Mouse (Mus musculus): ENCODE measurements around the gene Irf2bpl. TPM values are rescaled to one million over a fixed set of nuclear protein-coding genes. Genes with fewer than 3 reads are reported as not detected.
A peak's percentile ranks its signal among the peaks of the same experiment; 100 is the strongest.

The Irf2bpl gene
- polyA plus RNA-seq, 1 experiment from 2014 or later = 57.9 TPM

DNA sequence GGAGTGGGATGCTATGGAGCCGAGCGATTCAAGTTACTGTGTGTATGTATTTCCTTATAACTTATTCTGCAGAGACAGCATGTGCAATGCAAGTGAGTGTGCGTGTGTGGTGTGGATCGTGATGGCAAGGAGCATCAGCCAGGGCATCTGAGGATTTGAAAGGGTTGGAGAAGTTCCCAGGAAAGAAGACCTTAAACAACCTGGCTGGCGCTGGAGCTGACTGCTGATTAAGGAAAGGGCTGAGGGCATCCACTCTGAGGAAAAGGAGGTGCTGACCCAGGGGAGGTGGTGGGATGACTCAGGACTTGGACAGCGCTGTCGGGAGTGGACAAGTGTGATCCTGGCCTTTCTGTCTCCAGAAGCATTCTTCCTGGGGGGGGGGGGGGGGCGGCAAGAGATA is 27.3 kb downstream of the Irf2bpl start:
- TF ChIP-seq CTCF (IDR thresholded peaks at IDR 0.05; ENCODE audit: low read depth) = no peak
- Histone ChIP-seq H3K9me3 (replicated peaks; ENCODE audit: low read length) (no peaks in the 10 kb centered on the region), H3K27me3 (ENCODE audit: insufficient read depth, low read length) (no peaks in the 10 kb centered on the region), H3K4me1 (replicated peaks; ENCODE audit: insufficient read depth, low read length) (peaks cover 19% of the 10 kb centered on the region), H3K4me2 (ENCODE audit: low read length) (no peak overlapping the region), H3K27ac (no peak overlapping the region), H3K9ac (ENCODE audit: low read depth, low read length) (no peak overlapping the region), H3K36me3 (ENCODE audit: insufficient read depth, low read length) (no peaks in the 10 kb centered on the region), H3K4me3 (replicated peaks; ENCODE audit: low read depth, low read length) (no peak overlapping the region)
- no peak for DNase-seq (ENCODE audit: low spot score)
- 68% methylated on average over 7 of the region's 8 CpGs for WGBS
- ATAC-seq (replicated peaks; ENCODE audit: low FRiP score, low read depth) = no peak

DNA sequence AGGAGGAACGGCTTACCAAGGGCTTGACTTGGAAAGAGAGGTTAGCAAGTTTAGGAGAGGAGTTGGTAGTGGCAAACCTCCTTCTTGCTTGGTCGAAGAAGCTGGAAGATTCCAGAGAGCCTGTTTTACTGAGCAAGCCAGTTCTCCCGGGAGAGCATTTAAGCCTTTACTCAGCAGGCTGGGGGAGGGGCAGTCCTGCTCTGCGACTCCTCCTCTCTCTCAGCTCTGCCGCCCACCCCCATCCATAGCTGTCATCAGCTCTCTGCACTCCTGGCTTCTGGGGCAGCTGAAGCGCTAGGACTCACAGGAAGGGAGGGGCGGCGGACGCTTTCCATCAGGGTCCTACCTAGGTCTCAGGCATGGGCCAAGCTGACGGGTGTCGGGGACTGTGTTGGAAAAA is 28.9 kb downstream of the Irf2bpl start:
- Histone ChIP-seq H3K9me3 (replicated peaks; ENCODE audit: low read length) (no peaks in the 10 kb centered on the region), H3K27me3 (ENCODE audit: insufficient read depth, low read length) (no peaks in the 10 kb centered on the region), H3K27ac (peak overlapping the region; percentile 44; the same call in 1 of the 2 replicates), H3K4me3 (replicated peaks; ENCODE audit: low read depth, low read length) (no peak overlapping the region), H3K9ac (ENCODE audit: low read depth, low read length) (0 out of 2 replicates have a peak overlapping the region, but pooled peaks have one; percentile 13), H3K4me2 (ENCODE audit: low read length) (peak overlapping the region; percentile 25), H3K36me3 (ENCODE audit: insufficient read depth, low read length) (no peaks in the 10 kb centered on the region), H3K4me1 (replicated peaks; ENCODE audit: insufficient read depth, low read length) (peaks cover 19% of the 10 kb centered on the region)
- no peak for TF ChIP-seq CTCF (IDR thresholded peaks at IDR 0.05; ENCODE audit: low read depth)
- ATAC-seq (replicated peaks; ENCODE audit: low FRiP score, low read depth) (peak; percentile 76), DNase-seq (ENCODE audit: low spot score) (peak; percentile 92)
- WGBS = 6% methylated on average over 11 of the region's 11 CpGs

DNA sequence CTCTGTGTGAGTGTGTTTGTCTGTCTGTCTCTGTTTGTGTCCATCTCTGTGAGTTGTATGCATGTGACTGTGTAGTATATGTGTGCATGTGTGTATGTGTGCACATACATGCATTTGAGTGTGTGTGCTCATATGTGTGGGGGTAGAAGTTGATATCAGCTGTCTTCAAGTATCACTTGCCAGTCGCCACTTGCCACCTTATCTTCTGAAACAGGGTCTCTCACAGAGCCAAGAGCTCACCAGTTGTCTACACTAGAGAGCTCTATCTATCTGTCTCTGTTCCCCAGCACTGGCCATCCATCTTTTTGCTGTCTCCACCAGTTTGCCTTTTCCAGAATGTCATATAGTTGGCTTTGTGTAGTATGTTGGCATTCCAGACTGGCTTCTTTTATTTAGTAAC is 31.1 kb downstream of the Irf2bpl start:
- no peak overlapping the region for H3K4me2 ChIP-seq (ENCODE audit: low read length)
- no peaks in the 10 kb centered on the region for H3K9me3 ChIP-seq (replicated peaks; ENCODE audit: low read length)
- no peak for TF ChIP-seq CTCF (IDR thresholded peaks at IDR 0.05; ENCODE audit: low read depth)
- no peak for ATAC-seq (replicated peaks; ENCODE audit: low FRiP score, low read depth)
- DNase-seq (ENCODE audit: low spot score) = no peak
- 73% methylated on average over 1 of the region's 1 CpGs for whole genome bisulfite sequencing
- no peaks in the 10 kb centered on the region for H3K27me3 ChIP-seq (ENCODE audit: insufficient read depth, low read length)
- no peak overlapping the region for H3K27ac ChIP-seq
- H3K4me1 ChIP-seq (replicated peaks; ENCODE audit: insufficient read depth, low read length) = peaks cover 4% of the 10 kb centered on the region; the same call in 1 of the 2 replicates
- no peak overlapping the region for H3K9ac ChIP-seq (ENCODE audit: low read depth, low read length)
- H3K4me3 ChIP-seq (replicated peaks; ENCODE audit: low read depth, low read length) = no peak overlapping the region
- no peaks in the 10 kb centered on the region for H3K36me3 ChIP-seq (ENCODE audit: insufficient read depth, low read length)

DNA sequence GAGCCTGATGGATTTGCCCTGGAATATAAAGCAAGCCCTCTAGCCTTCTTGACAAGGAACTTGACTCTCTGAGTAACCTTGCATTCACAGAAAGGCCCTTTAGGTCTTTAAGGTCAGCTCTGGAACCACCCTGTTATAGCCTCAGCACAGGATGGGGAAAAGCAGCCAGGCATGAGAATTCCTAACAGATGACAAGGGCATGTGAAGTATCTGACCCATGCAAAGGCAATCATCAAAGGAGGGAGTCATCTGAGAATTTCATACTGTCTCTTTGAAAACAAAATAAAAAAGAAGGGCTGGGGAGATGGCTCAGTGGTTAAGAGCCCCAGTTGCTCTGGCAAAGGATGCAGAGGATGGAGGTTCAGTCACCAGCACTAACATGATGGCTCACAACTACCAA is 33.3 kb downstream of the Irf2bpl start:
- H3K4me3 ChIP-seq (replicated peaks; ENCODE audit: low read depth, low read length) = no peak overlapping the region
- no peak for TF ChIP-seq CTCF (IDR thresholded peaks at IDR 0.05; ENCODE audit: low read depth)
- DNase-seq (ENCODE audit: low spot score) (no peak), ATAC-seq (replicated peaks; ENCODE audit: low FRiP score, low read depth) (no peak)
- no peaks in the 10 kb centered on the region for H3K27me3 ChIP-seq (ENCODE audit: insufficient read depth, low read length)
- H3K9me3 ChIP-seq (replicated peaks; ENCODE audit: low read length) = no peaks in the 10 kb centered on the region
- no peak overlapping the region for H3K27ac ChIP-seq
- H3K9ac ChIP-seq (ENCODE audit: low read depth, low read length) = no peak overlapping the region
- no peak overlapping the region for H3K4me2 ChIP-seq (ENCODE audit: low read length)
- no peaks in the 10 kb centered on the region for H3K36me3 ChIP-seq (ENCODE audit: insufficient read depth, low read length)
- H3K4me1 ChIP-seq (replicated peaks; ENCODE audit: insufficient read depth, low read length) = peaks cover 4% of the 10 kb centered on the region; the same call in 1 of the 2 replicates

DNA sequence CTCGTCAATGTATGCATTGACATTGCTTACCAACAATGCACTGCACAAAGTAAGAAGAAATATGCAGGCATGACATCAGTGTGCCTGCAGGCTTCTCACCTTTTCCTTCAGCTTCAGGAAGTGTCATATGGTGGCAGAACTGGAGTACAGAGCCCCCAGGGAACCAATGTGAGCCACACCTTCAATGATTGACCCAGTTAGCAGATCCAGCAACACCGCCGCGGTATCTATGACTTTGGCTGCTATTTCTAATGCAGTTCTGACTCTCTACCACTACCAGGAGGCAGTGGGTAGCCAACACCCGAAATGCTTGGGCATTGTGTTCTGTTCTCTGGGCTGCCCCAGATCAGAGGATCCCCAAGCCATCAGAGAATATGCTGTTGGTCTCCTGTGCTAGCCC is 33.9 kb downstream of the Irf2bpl start:
- 85% methylated on average over 5 of the region's 5 CpGs for WGBS
- TF ChIP-seq CTCF (IDR thresholded peaks at IDR 0.05; ENCODE audit: low read depth) = no peak
- H3K9ac ChIP-seq (ENCODE audit: low read depth, low read length) = no peak overlapping the region
- H3K4me2 ChIP-seq (ENCODE audit: low read length) = no peak overlapping the region
- H3K9me3 ChIP-seq (replicated peaks; ENCODE audit: low read length) = no peaks in the 10 kb centered on the region
- H3K27ac ChIP-seq = no peak overlapping the region
- H3K27me3 ChIP-seq (ENCODE audit: insufficient read depth, low read length) = no peaks in the 10 kb centered on the region
- no peak for ATAC-seq (replicated peaks; ENCODE audit: low FRiP score, low read depth)
- peaks cover 3% of the 10 kb centered on the region; the same call in 1 of the 2 replicates for H3K4me1 ChIP-seq (replicated peaks; ENCODE audit: insufficient read depth, low read length)
- H3K36me3 ChIP-seq (ENCODE audit: insufficient read depth, low read length) = no peaks in the 10 kb centered on the region
- no peak overlapping the region for H3K4me3 ChIP-seq (replicated peaks; ENCODE audit: low read depth, low read length)
- no peak for DNase-seq (ENCODE audit: low spot score)

DNA sequence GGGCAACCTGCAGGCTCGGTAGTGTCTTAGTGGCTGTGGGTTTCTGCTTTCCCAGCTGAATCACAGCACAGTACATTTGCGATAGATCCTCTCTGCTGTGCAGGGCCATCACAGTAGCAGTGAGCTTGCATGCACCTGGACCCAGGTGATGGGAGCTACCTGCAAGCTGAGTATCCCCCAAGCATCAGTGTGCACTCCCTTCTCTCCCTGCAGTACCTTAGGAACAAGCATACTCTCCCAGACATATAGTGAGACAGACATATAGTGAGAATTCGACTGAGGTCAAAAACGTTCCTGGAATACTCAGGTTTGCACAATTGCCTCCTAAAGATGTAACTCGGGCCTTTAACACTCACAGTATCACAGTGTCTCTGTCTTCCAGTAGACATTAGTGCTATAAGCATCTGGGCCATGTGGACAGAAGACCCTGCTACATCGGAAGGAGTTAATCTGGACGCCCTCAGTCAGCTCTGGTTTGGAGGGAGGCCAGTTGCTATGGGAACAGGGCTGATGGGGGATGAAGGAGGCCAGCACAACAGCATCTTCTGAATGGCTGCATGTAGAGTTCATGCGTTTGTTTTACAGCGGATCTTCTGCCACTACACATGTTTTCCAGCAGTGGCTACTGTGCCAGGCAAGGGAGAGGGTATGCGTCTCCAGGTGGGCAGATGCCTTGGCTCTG is 34.5 kb downstream of the Irf2bpl start:
- ATAC-seq (replicated peaks; ENCODE audit: low FRiP score, low read depth) = no peak

More for the DNA sequence above, 34.5 kb downstream of the Irf2bpl start:
- Histone ChIP-seq H3K36me3 (ENCODE audit: insufficient read depth, low read length) (no peaks in the 10 kb centered on the region), H3K9me3 (replicated peaks; ENCODE audit: low read length) (no peaks in the 10 kb centered on the region), H3K27ac (no peak overlapping the region), H3K9ac (ENCODE audit: low read depth, low read length) (no peak overlapping the region), H3K27me3 (ENCODE audit: insufficient read depth, low read length) (no peaks in the 10 kb centered on the region), H3K4me3 (replicated peaks; ENCODE audit: low read depth, low read length) (no peak overlapping the region), H3K4me2 (ENCODE audit: low read length) (no peak overlapping the region), H3K4me1 (replicated peaks; ENCODE audit: insufficient read depth, low read length) (no peaks in the 10 kb centered on the region)
- WGBS = 68% methylated on average over 10 of the region's 10 CpGs
- no peak for TF ChIP-seq CTCF (IDR thresholded peaks at IDR 0.05; ENCODE audit: low read depth)
- DNase-seq (ENCODE audit: low spot score) = no peak

Data from kidney, postnatal 0 days (tissue).